9 mouse cellular contexts compared by ENCODE assay signal in the genomic region with DNA sequence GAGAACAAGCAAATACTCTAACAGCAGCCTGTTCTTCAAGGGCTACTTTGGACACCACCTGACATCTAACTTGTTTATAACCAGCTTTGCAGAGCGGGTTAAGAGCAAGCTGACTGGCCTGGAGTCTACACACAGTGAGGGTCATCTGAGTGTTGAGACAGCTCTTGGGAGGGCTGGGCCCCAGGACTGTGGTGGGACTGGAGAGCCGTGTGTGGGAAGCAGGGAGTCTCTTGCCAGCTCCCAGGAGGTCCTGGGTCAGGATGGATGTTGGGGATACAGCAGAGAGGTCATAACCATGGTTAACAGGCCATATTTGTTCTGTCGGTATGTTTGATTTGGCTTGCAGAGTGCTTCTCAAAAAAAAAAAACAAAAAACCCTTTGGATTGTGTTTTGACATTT.
"Had no signal": no experiment of that assay in that cellular context is flagged by ENCODE, and none has a peak within 500 bp of the region (broad histone marks: within the 10 kb centered on the region; RNA-seq: fewer than 3 reads in every experiment).

No protein-coding gene starts in this region.

- DNase-seq: left cerebral cortex, postnatal 4 days; midbrain, embryonic 14.5 days had no signal

- H3K9ac ChIP-seq: limb, embryonic 13.5 days; liver, embryonic 14.5 days; neural tube, embryonic 15.5 days had no signal

- H3K4me3 ChIP-seq: layer of hippocampus, adult 2 months; limb, embryonic 13.5 days; midbrain, embryonic 10.5 days; myocyte; neural tube, embryonic 15.5 days had no signal

- H3K4me2 ChIP-seq: limb, embryonic 13.5 days; neural tube, embryonic 15.5 days had no signal

- H3K4me1 ChIP-seq: midbrain, embryonic 10.5 days had no signal

- H3K36me3 ChIP-seq: limb, embryonic 13.5 days; midbrain, embryonic 10.5 days; neural tube, embryonic 15.5 days had no signal

- H3K27ac ChIP-seq: layer of hippocampus, adult 2 months; limb, embryonic 13.5 days; liver, embryonic 14.5 days; midbrain, embryonic 10.5 days; neural tube, embryonic 15.5 days; stomach, postnatal 0 days had no signal

- H3K27me3 ChIP-seq: neural tube, embryonic 15.5 days had no signal

- H3K9me3 ChIP-seq: limb, embryonic 13.5 days; midbrain, embryonic 10.5 days; neural tube, embryonic 15.5 days had no signal
